Mouse (Mus musculus) ovary, adult 18-20 months (tissue): ENCODE data around the gene Golt1b.
"Not testable (repeated sequence)": the region's sequence is repeated elsewhere in the genome, so short reads cannot be mapped to it uniquely, and the experiment has no call there.

Source experiments
- DNase-seq: peaks from one replicate; pipeline ENCODE4 v3.0.0; 2022; ENCODE audit warnings: low spot score, mixed read lengths

Gene Golt1b

DNA sequence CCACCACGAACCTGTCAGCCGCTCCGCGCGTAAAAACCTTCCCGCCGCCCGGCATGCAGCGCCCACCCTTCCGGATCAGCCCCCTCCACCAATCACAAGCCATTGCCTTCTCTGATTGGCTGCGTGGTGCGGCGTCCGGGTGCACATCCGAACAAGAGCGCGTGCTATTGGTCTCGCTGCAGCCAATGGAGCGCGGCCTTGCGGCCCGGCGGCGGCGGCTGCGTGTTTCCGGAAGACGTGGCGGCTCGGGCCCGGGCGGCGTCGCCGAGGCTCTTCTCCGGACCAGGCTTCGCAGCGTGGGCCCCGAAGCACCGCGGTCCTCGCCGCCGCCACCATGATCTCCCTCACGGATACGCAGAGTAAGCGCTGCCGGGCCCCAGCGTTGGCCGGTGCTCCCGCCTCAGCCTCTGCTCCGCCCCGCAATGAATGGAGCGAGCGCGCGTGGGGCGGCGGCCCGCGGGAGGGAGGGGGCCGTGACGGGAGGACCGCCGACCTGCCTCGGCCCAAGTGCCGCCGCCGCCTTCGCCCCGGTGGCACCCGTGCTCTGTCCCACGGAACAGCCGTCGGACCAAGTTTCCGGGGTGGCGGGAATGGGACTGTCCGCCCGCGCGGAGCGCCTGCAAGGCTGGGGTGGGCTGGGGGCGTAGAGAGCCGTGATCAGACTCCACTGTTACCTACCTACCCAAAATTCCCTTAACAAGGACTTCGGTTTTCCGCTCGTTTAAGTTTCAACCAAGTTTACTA is at the start of gene Golt1b, which contains the start of gene Recql:
Gene Golt1b (plus strand): TSS at position 211 of the 744 bp plus-strand sequence.
Gene Recql (minus strand): TSS at position 77 of the 744 bp plus-strand sequence.
- DNase-seq = peak; percentile 96

DNA sequence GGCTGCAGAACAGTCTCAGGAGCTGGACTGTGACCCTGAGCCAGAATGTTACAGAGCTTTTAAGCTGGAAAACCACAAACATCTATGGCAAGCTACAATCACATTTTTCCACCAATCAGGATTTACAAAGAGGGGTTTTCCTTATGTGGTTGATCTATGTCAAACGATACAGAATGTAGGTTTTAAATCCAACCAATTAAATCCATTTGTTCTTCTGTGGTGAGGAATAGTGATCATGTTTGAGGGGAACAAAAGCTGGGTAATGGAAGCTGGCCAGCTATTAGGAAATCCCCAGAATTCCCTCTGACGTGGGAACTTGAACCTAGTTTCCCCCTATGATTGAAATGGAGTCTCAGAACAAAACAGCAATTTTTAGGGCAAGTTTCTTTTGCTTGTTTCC is 48.1 kb upstream of the Golt1b start:
- no peak for DNase-seq

DNA sequence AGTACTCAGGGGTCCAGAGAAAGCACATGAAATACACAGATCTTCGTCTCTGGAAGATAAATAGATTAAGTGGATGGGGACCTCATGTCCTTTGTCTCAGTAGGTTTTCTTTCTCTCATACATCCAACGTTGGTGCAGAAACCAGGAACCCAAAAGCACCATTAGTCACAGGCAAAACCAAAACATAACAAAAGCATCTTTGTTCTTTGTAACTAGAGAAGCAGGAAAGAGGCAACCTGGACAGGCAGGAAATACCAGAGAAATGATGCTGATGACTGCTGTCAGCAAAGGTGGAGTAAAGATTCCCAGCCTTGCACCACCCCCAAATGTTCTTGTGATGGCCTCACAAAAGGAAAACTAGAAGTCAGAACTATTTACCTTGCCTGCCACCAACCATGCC is 47.4 kb upstream of the Golt1b start:
- DNase-seq = no peak

DNA sequence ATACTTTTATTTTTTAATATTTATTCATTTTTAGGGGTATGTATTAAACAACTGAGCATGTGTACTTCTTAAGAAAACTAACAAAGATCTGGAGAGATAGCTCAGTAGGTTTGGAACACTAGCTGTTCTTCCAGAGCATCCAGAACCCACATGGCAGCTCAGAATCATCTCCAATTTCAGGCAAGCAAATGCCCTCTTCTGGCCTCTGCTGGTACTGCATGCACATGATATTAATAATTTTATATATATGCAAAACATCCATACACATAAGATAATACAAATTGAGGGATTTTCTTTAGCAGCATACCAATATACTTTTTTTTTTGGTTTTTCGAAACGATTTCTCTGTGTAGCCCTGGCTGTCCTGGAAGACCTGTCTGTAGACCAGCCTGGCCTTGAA is 43.5 kb upstream of the Golt1b start:
- no peak for DNase-seq

DNA sequence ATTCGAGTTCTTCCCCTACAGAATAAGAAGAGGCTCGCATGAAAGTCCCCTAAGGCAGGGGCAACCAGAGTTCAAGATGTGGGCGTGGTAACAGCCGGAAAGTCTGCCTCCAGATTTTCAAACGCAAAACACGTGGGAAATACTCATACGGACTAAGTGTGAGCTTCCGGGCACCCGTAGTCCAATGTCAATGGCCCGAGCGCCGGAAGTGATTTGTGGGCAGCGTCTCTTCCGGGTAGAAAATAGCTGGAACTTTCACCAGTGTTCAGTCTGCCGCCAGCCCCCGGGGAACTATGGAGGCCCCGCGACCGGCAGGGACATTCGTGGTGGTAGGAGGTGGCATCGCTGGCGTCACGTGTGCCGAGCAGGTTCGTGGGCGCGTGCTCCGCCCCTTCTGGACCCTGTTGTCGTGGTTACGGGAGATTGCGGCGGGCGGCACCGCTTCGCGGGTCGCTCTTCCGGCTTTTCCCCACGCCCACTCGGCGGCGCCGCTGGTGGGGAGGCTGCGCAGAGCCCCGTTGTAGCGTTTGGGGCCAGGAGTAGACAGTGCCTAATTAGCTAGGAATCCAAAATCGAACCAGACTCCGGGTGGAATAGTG is 41.5 kb upstream of the Golt1b start, which contains the start of gene Pyroxd1:
Gene Pyroxd1 (plus strand): TSS at position 215 of the 599 bp plus-strand sequence.
- DNase-seq = peak; percentile 71

DNA sequence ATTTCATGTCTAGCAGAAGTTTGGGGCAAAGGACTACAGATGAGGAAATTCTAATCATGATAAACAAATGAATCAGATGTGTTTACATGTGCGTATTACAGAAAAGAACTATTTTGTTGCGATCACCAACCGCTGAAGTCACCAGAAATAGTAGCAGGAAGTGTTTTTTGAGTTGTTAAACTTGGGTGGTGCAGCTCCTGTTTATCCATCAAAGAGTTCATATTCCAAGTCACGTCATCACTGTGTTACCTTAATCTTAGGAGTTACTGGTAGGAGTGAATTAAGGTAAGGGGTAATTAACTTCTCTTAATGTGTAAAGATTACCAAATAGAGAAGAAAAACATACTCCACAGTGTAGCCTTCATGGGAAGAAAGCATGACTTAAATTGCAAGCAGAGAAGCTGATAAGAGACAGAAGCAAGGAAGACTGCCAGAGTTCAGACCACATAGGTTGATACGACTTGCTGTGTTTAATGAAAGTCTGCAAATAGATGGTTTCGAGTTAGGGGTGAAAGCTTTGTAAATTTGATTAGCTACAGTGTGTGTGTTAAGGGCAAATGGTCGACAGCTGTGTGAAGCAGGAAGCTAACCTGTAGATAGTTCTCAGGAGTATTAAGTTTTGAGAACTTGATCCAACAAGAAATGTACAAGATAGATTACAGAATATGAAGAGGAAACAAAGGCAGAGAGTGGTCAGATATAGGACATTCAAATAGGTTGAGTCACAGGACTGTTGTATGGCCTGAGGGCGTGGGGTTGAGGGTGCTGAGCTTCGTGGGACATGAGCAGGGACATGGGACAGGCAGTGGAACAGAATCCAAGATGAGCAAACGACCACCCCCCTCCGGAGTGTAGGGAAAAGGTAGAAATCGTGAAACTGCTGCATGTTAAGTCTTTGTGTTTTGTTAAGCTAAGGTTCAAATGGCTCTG is 40.6 kb upstream of the Golt1b start:
- DNase-seq = no peak

DNA sequence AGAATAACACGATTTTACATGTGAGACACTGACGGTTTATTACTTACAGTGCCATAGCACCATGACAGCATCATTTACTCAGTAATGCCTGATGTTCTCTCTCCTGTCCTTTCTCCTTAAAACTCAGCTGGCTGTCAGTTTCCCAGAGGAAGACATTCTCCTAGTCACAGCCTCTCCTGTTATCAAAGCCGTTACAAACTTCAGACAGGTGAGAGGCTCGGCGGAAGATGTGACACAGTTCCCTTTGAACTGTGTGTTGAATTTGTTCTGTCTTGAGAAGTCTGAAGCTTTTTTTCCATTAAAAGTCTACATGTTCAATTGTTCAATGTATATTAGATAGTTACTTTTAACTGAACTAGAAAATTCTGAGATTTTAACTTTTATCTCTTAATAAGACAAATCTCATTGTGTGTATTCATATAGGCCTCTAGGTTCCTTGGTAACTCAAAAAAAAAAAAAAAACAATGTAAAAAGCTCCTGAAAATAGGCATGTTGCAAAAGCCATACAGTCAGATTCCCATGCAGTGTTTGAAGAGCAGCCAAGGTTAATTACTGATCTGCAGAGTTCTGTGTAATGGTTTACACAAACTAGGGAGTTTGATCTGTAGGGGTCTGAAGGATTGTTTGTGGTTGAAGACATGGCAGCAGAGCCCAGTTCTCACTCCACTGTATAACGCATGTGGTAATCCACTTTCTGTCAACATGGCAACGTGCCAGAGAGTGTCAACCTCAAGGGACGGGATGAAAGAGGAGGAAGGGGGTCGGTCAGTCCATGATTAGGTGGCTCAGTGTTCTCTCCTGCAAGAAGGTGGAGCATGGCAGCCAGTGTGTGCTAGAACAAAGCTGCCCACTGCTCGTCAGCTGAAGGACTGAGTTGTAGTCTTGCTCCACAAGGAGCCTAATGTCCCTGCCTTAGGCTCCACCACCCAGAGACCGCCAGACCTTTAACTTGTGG is 39.3 kb upstream of the Golt1b start:
- DNase-seq = no peak

DNA sequence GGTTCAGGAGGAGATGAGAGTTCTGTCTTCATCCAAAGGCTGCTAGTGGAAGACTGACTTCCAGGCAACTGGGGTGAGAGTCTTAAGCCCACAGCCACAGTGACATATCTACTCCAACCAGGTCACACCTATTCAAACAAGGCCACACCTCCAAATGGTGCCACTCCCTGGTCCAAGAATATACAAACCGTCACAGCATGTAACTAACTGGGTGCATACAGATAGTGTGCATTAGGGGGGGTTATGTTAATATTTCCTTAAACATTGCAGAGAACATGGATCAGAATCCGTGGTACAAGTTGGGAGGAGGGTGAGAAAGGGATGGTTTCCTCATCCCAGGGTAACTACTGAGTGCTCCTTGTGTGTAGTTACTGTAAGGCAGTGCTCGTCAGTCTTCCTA is 34.9 kb upstream of the Golt1b start:
- not testable (repeated sequence) for DNase-seq

DNA sequence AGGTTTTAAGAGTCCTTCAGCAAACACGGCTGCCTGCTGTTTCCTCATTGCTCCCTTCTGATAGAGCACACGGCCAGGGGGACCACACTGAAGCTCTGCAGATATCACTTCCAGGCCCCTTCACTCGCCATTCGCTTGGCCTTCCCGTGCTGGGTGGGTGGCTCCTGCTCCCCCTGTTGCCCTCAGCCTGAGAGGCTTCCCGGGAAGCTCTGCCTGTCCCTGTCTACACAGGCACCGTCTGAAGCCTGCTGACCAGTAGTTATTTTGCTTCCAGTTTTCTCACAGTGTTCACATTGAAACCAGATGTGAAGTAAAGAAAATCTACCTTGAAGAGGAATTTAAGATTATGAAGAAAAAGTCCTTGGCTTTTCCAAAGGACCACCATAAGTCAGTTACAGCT is 29.9 kb upstream of the Golt1b start:
- no peak for DNase-seq

DNA sequence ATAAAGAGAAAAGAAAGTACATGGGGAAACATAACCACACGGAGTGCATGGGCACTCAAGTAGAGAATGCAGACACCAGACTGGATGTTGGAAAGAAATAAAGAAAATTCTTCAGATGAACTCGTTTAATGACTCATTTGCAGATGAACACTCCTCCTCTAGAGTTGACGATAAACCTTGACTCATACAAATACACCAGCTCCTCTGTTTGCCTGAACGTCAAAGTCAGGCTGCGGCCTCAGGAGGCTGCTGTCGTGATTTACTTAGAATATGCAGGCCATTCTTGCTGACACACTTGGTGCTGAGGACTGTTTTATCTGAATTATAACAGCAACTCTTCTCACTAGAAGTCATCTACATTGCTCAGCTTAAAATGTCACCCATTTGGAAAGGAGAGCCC is 25.0 kb upstream of the Golt1b start:
- no peak for DNase-seq

DNA sequence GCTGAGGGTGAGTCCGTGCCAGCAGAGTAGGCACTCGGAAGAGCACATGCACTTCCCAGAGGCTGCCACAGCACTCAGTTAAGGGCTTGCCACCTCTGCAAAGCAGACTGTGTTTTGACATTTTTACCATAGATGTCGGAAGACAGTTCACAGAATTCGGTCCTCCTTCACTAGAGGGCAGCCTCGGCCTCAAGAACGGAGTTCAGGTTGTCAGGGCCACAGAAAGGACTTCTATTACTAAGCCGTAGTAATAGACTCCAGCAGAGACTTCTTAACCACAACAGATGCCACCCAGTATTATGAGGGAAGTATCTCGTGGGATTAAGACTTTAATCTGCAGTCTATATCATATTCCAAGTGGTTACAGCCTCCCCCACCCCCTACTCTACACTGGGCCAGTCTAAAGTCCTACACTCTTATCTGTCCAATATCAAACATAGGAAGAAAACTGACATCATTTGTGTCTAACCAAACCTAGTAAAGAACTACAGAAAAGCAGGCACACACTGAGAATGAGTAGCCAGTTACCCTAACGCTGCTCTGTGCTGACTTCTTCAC is 23.9 kb upstream of the Golt1b start:
- no peak for DNase-seq

DNA sequence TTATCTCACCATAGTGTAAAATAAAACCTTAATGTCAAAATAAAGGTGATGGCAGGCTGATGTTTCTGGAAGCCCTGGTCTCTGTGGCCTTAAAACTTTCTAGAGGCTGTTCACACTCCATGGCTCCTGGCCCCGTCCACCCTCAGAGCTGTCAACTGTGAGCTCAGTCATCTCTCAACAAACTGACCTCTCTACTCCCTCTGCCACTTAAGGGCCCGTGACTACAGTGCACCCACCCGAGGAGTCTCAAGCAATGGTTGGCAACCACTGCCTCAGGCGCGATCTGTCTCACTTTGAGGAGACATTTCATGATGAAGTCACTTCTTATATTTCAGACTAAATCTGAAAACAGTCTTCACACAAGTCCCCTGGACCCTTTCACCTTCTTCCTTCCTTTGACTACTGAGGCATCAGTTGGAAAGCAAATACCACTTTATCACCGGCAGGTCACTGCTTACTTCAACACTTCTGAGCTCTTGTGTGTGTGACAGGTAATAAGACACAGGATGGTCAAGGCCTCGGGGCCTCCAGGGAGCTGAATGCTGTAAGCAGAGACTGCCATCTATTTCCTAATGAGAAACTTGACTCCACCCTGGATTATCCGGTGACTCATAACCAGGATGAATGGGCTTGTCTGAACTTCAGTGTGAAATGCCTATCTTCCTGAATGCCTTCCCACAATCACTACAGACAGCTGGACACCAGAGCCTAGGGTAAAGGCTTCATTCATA is 21.1 kb upstream of the Golt1b start:
- DNase-seq = no peak

DNA sequence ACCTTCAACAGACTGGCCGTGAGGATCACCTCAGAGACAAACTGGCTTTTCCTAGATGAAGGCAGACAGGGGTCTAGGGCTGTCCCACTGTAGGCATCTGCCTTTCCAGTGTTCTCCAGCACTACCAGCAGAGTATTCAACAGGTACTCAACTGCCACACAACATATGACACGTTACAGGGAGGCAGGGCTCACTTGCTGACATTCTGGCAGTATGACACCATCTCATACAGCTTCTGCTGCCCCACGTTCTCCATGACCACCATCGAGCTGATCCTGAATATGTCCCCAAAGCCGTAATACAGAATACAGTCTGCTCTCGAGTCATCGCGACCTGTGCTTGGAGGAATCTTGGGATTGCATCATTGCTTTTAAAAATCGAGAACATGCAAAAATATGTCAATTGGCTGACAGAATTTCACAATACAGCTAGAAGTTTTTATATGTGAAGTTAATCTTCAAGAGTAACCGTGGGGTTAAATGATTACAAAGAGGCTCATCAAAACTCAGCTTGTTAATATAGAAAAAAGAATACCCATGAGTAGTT is 20.5 kb upstream of the Golt1b start:
- no peak for DNase-seq

DNA sequence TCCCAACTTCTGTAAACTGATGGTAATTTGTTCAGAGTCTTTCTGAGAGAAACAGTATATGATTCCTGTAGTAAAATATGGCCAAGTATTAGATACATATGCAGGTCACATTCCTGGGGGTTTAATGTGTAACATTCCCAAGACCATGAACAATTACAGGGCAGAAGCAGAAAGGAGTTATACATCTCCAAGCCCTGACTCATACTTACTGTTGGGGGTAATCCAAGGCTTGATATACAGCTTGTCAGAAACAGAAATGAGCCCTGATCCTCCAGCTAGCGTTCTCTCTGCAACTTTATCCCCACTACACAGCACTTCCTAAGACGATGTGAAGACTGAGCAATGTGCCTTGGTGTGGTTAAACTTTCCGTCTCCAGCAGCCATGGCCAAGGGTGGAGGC is 19.5 kb upstream of the Golt1b start:
- no peak for DNase-seq

DNA sequence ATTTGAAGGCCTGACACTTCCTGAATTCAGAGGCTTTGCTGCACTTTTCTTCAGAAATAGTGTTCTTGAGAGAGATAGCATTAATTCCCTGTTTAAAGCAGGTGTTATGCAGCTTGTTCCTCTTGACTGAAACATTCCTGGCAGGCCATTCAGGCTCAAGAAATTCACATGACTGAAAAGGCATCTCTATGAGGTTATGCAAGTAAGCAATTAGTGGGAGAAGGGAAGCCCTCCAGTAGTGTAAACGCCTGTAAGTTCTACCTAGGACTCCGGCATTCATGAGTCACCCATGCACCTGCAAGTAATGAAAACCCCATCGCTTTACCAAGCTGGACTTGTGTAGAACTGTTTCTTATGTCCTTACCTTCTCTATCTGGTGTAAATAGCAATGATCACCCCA is 17.5 kb upstream of the Golt1b start:
- DNase-seq = no peak

DNA sequence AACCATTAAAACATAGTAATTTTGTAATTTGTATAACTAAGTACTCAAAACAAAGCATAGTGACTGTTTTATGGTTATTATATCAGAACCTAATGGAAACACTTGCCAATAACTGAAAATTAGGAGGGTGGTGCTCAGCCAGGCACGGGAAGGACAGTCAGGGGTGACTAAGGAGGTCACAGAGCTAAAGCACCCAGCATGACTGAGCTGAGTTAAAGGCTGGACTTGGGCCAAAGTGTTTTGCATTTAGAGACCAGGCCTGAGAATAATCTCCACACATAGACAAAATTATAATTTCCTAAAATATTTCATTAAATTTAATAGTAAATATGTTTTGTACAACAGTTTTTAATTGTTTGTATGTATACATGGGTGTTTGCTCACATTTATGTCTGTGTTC is 9.9 kb upstream of the Golt1b start:
- DNase-seq = no peak

DNA sequence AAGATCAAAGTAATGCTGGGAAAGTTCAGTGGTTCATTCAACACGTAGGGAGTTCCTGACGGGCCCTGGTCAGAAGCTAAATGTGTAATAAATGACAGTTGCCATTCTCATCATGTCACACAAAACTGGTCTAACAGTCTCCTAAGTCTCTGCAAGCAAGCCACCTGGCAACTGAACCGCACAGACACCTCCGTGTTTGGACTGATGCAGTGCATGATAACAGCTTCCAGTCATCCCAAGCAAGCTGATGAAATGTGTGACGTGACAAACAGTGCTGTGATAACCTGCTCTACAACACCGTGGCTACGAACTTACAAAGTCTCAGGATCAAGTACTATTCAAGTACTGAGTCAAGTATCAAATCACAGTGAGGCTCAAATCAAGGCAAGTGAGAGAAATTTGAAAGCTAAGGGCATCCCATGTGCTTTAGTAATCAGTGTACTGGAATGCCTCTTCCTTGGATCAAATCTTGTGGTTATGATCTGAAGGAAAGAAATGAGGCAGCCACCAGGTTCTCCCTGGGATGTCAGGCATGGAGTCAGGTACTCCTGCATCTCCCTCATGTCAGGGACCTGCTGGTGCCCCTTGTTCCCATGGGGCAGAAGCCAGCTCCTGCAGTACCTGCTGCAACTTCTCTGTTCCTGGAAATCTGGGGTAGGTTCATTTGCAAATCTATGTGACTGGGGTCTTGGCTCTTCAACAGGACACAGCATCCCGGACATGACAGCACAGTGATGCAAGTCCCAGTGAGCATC is 8.3 kb upstream of the Golt1b start:
- DNase-seq = no peak

DNA sequence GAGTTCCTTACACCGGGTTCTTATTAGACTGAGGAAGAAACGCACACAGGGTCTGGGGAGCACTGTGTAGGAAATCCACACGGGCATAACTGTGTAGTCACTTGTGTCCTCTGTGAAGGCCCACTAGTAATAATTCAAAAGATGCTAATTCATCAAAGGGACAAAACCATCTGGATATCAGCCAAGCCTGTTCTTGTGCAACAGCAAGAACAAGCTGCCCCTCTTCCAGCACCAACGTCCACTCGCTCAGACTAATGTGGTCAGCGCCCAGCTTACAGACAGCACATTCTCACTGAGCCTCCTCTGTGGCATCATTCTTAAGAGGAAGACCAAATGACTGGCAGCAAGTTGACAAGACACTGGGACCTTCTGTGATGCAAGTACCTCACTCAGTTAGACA is 7.1 kb upstream of the Golt1b start:
- DNase-seq = no peak

DNA sequence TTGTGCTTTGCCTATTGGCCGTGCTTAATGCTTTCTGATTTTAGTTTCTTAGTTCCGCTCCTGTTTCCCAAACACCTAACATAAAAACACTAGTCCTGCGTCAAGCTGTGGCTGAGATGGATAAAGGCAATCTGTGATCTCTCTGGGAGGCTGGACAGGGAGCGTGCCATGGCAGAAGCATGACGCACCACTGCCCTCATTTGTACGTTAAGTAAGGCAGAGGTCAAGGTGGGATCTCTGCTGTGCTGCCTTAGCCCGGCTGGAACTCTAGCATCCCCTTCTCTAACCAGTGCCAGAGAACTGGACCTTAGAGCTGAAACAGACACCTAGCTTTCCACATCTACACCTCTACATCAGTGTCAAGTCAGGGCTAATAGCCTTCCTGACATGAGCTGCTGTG is 5.4 kb upstream of the Golt1b start:
- no peak for DNase-seq
